Mouse (Mus musculus) forebrain, embryonic 15.5 days (tissue): Measurements from ENCODE around the gene Marc2. TPM values are rescaled to one million over a fixed set of nuclear protein-coding genes. Genes with fewer than 3 reads are reported as not detected.
A peak's percentile ranks its signal among the peaks of the same experiment; 100 is the strongest.

Experiments
- ATAC-seq: fragments of 200-750 bp; cut with Nextera tagmentation; replicated peaks from 2 replicates; pipeline ENCODE4 v1.8.0; 2017; ENCODE audit warnings: mild to moderate bottlenecking, moderate TSS enrichment, moderate library complexity
- H3K27ac ChIP-seq: fragments of 300-500 bp; sonication (generic); replicated peaks from 2 replicates; pipeline ENCODE4 v1.5.1; 2015; ENCODE audit warnings: mild to moderate bottlenecking, inconsistent platforms
- H3K27me3 ChIP-seq: fragments of 300-500 bp; sonication (generic); 2 replicates; pipeline ENCODE4 v1.6.1; 2015; ENCODE audit warnings: inconsistent platforms
- H3K36me3 ChIP-seq: fragments of 300-500 bp; sonication (generic); 2 replicates; pipeline ENCODE4 v1.6.1; 2015; ENCODE audit warnings: mild to moderate bottlenecking, inconsistent platforms
- H3K4me1 ChIP-seq: fragments of 300-500 bp; sonication (generic); 2 replicates; pipeline ENCODE4 v1.6.1; 2015; ENCODE audit warnings: inconsistent platforms
- H3K4me2 ChIP-seq: fragments of 300-500 bp; sonication (generic); replicated peaks from 2 replicates; pipeline ENCODE4 v1.6.1; 2015; ENCODE audit warnings: mild to moderate bottlenecking, inconsistent platforms
- H3K4me3 ChIP-seq: fragments of 300-500 bp; sonication (generic); 2 replicates; pipeline ENCODE4 v1.5.1; 2015; ENCODE audit warnings: mild to moderate bottlenecking, inconsistent platforms
- H3K9ac ChIP-seq: fragments of 300-500 bp; sonication (generic); replicated peaks from 2 replicates; pipeline ENCODE4 v1.6.1; 2015; ENCODE audit warnings: mild to moderate bottlenecking, inconsistent platforms
- H3K9me3 ChIP-seq: fragments of 300-500 bp; sonication (generic); 2 replicates; pipeline ENCODE4 v1.6.1; 2016; ENCODE audit warnings: inconsistent platforms
- WGBS: fragments of 180-500 bp; shearing (Covaris S2); methylation state at CpG from one replicate; pipeline ENCODE4 v1.1.7; 2015; ENCODE audit warnings: mixed read lengths; 5-methylcytosine and 5-hydroxymethylcytosine counted together
- polyA plus RNA-seq: library from polyadenylated mRNA; unstranded; fragments of >200 nt; fragmentation: Nextera tagmentation; extraction: Ambion mirVana; gene quantifications from 2 replicates; pipeline ENCODE4 v1.2.1, GENCODE M21; 2015

The Marc2 gene
- polyA plus RNA-seq, 1 experiment from 2014 or later: 109 TPM

DNA sequence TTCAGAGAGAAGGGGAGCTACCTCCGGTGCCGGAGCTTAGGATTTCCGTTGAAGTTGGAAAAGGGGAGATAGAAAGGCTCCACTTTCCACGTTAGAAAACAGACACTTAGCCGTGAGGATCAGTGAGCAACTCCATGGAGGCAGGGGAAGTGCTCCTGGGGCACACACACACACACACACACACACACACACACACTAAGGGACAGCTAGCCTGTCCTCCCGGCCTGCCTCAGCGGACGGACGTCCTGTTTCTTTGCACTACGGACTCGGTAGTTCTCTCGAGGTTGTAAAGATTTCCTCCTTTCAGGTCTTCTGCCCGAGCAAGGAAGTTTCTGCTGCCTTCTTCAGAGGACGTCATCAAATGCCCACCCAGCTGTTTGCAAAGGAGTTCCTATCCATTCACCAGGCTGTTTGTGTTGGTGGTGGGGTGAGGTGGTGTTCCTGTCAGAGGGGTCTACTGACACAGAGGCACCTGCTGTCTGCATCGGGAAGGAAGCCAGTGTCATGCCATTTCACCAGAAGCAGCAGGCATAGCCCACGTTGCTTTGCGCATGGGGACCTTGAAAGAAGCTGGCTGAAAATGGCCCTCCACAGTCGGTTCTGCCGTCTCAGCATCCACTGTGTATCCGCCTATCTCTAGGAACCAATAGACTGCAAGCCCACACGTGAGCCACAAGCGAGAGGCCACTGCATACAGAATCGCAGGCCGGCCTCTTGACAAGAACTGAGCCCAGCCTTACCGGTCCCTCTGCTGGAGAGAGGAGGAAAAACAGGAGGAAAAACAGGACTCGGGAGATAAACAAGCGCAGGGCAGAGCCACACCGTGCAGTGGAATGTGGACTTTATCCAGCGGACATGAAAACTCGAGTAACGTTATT, 5.7 kb upstream of the Marc2 start:
- 18% methylated on average over 31 of the region's 31 CpGs for WGBS
- Histone ChIP-seq H3K9ac (0 out of 2 replicates have a peak overlapping the region, but pooled peaks have one; percentile 12), H3K9me3 (no peaks in the 10 kb centered on the region), H3K36me3 (no peaks in the 10 kb centered on the region), H3K4me3 (peak overlapping the region; percentile 24), H3K27ac (peak overlapping the region; percentile 25; the same call in 1 of the 2 replicates), H3K4me2 (peak overlapping the region; percentile 46), H3K4me1 (peaks cover 5% of the 10 kb centered on the region), H3K27me3 (0 out of 2 replicates have a peak, but pooled peaks cover 6% of the 10 kb centered on the region)
- ATAC-seq: peak; percentile 92

- H3K9me3 ChIP-seq: no peaks in the 10 kb centered on the region
- no peak overlapping the region for H3K4me2 ChIP-seq
- H3K9ac ChIP-seq: no peak overlapping the region
- no peak overlapping the region for H3K27ac ChIP-seq
- H3K4me3 ChIP-seq: no peak overlapping the region
- ATAC-seq: no peak
- H3K36me3 ChIP-seq: no peaks in the 10 kb centered on the region
- 0 out of 2 replicates have a peak, but pooled peaks cover 6% of the 10 kb centered on the region for H3K27me3 ChIP-seq
- WGBS: 42% methylated on average over 7 of the region's 7 CpGs
- peaks cover 10% of the 10 kb centered on the region for H3K4me1 ChIP-seq
Measured at GRCm38 (mm10) chr1:184851166-184851565, 4.9 kb upstream of the Marc2 start.

DNA sequence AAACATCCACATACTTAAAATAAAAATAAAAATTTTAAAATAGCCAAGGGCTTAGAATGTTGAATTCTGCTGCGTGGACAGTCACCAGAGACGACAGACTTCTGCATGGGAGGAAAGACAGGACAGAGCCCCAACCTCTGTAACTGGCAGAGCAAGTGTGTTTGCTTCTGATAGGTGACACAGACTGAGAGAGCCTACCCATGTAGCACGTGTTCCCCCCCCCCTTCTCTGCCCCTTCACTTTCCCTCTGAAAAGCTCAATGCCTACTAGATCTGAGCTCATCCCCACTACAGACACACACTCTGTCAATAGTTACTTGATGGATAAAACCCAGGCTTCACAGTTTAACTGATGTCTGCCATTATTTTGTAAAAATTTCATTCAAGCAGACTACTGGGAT, 722 bp upstream of the Marc2 start:
- Histone ChIP-seq H3K9ac (no peak overlapping the region), H3K4me2 (no peak overlapping the region), H3K4me3 (no peak overlapping the region), H3K9me3 (no peaks in the 10 kb centered on the region), H3K4me1 (peaks cover 19% of the 10 kb centered on the region), H3K27me3 (0 out of 2 replicates have a peak, but pooled peaks cover 6% of the 10 kb centered on the region), H3K27ac (no peak overlapping the region), H3K36me3 (no peaks in the 10 kb centered on the region)
- ATAC-seq: no peak
- 49% methylated on average over 3 of the region's 3 CpGs for WGBS

DNA sequence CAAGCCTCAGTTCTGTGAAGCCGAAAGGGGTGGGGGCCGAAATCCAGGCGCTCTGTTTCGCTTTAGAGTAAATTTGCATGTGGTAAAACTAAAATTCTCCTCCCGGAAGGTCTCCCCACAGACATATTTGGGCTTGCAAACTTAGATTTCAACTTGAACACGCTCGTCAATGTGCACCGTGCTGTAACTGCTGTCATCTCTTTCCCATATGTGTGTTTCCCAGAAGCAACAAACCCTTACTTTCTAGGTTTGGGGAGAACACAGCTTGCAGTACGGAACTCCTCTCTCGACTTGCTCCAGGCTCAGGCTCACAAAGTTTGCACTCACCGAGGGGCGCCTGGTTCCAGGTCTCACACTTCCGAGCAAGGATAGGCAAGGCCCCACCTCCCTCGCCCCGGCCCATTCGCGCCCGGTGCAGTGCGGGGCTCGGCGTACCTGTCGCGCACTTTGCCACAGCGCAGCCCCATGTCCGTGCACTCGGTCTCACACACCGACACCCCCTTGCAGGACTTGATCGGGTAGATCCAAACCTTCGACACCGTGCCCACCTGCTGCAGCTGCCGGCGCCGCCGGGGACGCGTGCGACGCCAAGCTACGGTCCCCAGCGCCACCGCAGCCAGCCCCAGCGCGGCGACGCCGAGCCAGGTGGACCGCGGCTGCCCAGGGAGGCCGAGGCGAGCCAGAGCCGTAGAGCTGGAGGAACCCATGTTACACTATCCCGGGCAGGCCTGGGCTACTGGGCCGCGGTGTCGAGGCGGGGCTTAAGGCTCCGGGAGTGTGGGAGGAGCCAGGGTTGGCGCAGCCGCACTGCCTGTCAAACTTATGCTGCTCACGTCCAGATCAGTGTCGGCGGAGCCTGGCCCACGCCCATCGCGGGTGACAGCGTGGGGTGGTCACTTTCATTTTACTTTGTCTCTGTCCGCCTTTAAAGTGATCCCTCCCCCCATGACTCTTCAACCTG, 860 bp downstream of the Marc2 start:
- WGBS: under 1% methylated on average over 67 of the region's 67 CpGs
- no peaks in the 10 kb centered on the region for H3K9me3 ChIP-seq
- H3K4me2 ChIP-seq: peak overlapping the region; percentile 77
- peak overlapping the region; percentile 60 for H3K9ac ChIP-seq
- H3K27ac ChIP-seq: 0 out of 2 replicates have a peak overlapping the region, but pooled peaks have one; percentile 29
- H3K36me3 ChIP-seq: no peaks in the 10 kb centered on the region
- H3K27me3 ChIP-seq: 0 out of 2 replicates have a peak, but pooled peaks cover 3% of the 10 kb centered on the region
- peaks cover 17% of the 10 kb centered on the region for H3K4me1 ChIP-seq
- peak overlapping the region; percentile 68 for H3K4me3 ChIP-seq
- peak; percentile 97 for ATAC-seq

DNA sequence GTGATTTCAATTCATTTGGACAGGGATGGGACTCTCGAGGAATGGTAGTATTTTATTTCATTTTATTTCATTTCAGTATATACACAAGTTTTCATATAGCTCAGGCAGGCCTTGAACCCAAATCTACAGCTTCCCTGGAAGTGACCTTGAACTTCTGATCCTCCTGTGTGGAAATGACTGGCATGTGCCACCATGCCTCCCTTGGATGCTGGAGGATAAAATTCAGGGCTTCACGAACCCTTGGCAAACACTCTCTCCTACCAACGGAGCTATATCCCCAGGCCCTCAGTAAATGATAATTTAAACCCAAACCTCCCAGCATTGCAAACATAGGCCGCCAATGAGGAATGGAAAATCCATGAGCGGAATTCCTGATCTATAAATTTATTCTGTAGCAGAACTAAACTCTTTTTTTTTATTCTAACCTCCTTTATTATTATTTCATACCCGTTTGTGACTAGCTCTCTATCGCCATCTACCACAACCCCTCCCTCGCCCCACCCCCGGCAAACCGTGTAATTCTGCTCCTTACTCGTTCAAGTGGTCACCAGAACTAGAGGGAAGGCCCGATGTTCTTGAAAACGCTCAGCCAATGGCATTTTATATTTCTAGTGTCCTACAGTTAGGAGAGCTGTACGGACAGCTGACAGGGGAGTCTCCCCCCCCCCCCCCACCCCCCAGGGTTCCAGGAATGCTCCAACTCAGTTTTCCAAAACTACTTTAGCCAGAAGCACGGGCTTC, 1.8 kb downstream of the Marc2 start:
- ATAC-seq: no peak
- no peak overlapping the region for H3K27ac ChIP-seq
- WGBS: 22% methylated on average over 15 of the region's 15 CpGs

GRCm38 (mm10) chr1:184837649-184838048, 8.6 kb downstream of the Marc2 start:
- H3K4me1 ChIP-seq: no peaks in the 10 kb centered on the region
- WGBS: 88% methylated on average over 4 of the region's 4 CpGs
- no peak for ATAC-seq
- no peaks in the 10 kb centered on the region for H3K9me3 ChIP-seq
- no peak overlapping the region for H3K9ac ChIP-seq
- H3K4me2 ChIP-seq: no peak overlapping the region
- 0 out of 2 replicates have a peak, but pooled peaks cover 6% of the 10 kb centered on the region for H3K36me3 ChIP-seq
- H3K27me3 ChIP-seq: no peaks in the 10 kb centered on the region
- H3K4me3 ChIP-seq: no peak overlapping the region
- no peak overlapping the region for H3K27ac ChIP-seq

More for the DNA sequence above, 1.8 kb downstream of the Marc2 start:
- Histone ChIP-seq H3K4me1 (peaks cover 17% of the 10 kb centered on the region), H3K4me3 (peak overlapping the region; percentile 68), H3K4me2 (peak overlapping the region; percentile 77), H3K27me3 (0 out of 2 replicates have a peak, but pooled peaks cover 3% of the 10 kb centered on the region), H3K9ac (no peak overlapping the region; the same call in 1 of the 2 replicates), H3K36me3 (no peaks in the 10 kb centered on the region), H3K9me3 (no peaks in the 10 kb centered on the region)

GRCm38 (mm10) chr1:184836350-184836749, 9.9 kb downstream of the Marc2 start:
- H3K36me3 ChIP-seq: 0 out of 2 replicates have a peak, but pooled peaks cover 11% of the 10 kb centered on the region
- no peak overlapping the region for H3K4me3 ChIP-seq
- H3K27me3 ChIP-seq: no peaks in the 10 kb centered on the region
- WGBS: 78% methylated on average over 5 of the region's 5 CpGs
- no peak for ATAC-seq
- H3K4me1 ChIP-seq: no peaks in the 10 kb centered on the region
- H3K9ac ChIP-seq: no peak overlapping the region
- no peak overlapping the region for H3K27ac ChIP-seq
- H3K9me3 ChIP-seq: no peaks in the 10 kb centered on the region
- no peak overlapping the region for H3K4me2 ChIP-seq

DNA sequence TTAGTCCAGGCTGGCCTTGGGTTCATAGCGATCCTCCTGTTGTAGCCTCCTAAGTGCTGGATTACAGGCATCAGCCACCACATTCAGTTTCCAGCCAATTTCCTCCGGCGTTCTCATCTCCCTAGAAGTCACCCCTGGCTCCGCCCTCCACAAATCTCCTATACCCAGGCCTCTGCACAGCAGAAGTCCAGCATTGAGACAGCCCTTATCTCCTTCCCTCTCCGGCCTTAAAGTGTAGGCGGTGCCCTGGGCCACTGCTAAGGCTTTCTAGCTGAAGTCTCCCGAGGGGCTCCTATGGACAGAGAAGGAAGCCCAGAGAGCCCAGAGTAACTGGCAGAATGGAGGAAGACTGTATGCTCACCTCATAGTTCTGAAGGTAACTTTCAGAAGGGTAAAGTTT, 12.8 kb downstream of the Marc2 start:
- Histone ChIP-seq H3K27ac (no peak overlapping the region), H3K27me3 (no peaks in the 10 kb centered on the region), H3K9ac (no peak overlapping the region), H3K4me2 (no peak overlapping the region), H3K36me3 (peaks cover 17% of the 10 kb centered on the region; the same call in 1 of the 2 replicates), H3K4me1 (no peaks in the 10 kb centered on the region), H3K4me3 (no peak overlapping the region), H3K9me3 (no peaks in the 10 kb centered on the region)
- no peak for ATAC-seq
- WGBS: 96% methylated on average over 7 of the region's 7 CpGs

DNA sequence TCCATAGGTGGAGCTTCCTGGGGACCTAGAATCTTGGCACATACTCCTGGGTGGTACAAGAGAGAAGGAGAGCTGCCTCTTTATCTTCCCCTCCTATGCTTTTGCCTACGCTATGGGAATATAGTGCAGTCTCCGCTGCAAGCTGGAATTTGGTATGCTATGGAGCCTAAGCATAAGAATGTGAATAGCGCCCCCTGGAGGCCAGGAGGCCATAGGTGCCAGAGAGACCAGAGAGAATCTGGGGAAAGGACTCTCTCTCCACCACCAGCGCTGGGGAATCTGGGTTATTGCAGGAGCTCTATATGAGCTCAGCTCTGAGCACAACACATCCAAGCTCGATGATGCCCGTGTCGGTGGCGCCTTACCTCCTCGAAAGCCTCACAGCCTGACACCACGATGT, 14.0 kb downstream of the Marc2 start:
- ATAC-seq: no peak
- Histone ChIP-seq H3K27me3 (no peaks in the 10 kb centered on the region), H3K4me3 (no peak overlapping the region), H3K27ac (no peak overlapping the region), H3K9ac (no peak overlapping the region), H3K9me3 (no peaks in the 10 kb centered on the region), H3K36me3 (peaks cover 17% of the 10 kb centered on the region; the same call in 1 of the 2 replicates), H3K4me2 (no peak overlapping the region), H3K4me1 (0 out of 2 replicates have a peak, but pooled peaks cover 2% of the 10 kb centered on the region)
- WGBS: 90% methylated on average over 10 of the region's 10 CpGs

DNA sequence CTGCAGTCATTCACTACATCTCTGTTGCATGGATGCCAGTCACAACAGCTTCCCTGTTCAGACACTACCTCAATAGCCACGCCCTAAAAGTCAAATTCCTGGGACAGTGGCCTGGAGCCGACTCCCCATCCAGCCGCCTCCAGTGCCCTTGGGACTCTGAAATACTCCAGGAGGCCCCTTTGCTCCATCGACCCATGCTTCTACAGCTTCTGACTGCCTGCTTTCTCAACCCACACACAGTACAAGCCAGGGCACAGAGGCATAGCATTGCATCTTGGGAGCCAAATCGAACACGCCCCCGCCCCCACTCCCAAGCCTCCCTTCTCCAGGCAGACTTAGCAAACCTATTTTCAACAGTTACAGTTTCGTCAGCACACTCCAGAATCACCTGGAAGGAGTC, 16.4 kb downstream of the Marc2 start:
- H3K4me1 ChIP-seq: peaks cover 6% of the 10 kb centered on the region; the same call in 1 of the 2 replicates
- H3K4me3 ChIP-seq: no peak overlapping the region
- peaks cover 17% of the 10 kb centered on the region; the same call in 1 of the 2 replicates for H3K36me3 ChIP-seq
- 92% methylated on average over 8 of the region's 8 CpGs for WGBS
- H3K27me3 ChIP-seq: no peaks in the 10 kb centered on the region
- no peaks in the 10 kb centered on the region for H3K9me3 ChIP-seq
- ATAC-seq: no peak
- H3K27ac ChIP-seq: no peak overlapping the region
- H3K4me2 ChIP-seq: no peak overlapping the region
- H3K9ac ChIP-seq: no peak overlapping the region

GRCm38 (mm10) chr1:184827175-184827701, 19.0 kb downstream of the Marc2 start:
- Histone ChIP-seq H3K9ac (no peak overlapping the region), H3K9me3 (no peaks in the 10 kb centered on the region), H3K4me1 (peaks cover 16% of the 10 kb centered on the region), H3K36me3 (peaks cover 9% of the 10 kb centered on the region; the same call in 1 of the 2 replicates), H3K27ac (no peak overlapping the region), H3K27me3 (no peaks in the 10 kb centered on the region), H3K4me2 (peak overlapping the region; percentile 32), H3K4me3 (peak overlapping the region; percentile 17)
- 29% methylated on average over 23 of the region's 23 CpGs for WGBS
- no peak for ATAC-seq
